Mouse (Mus musculus) testis, adult 2 months (tissue): ENCODE measurements at regions not wholly inside any gene's neighbourhood (a gene's known extent, or its start where the extent isn't known, plus 50 kb on each side); places are given as distances from the start of the nearest gene placed in this dataset.
"Not testable (repeated sequence)": the region's sequence is repeated elsewhere in the genome, so short reads cannot be mapped to it uniquely, and the experiment has no call there.

Experiments
- CTCF ChIP-seq: fragments of 200-500 bp; IDR thresholded peaks from 2 replicates; pipeline ENCODE4 v1.5.1; 2012; ENCODE audit warnings: low read depth, mild to moderate bottlenecking, inconsistent platforms, low read length, moderate library complexity; ENCODE audit not compliant: control insufficient read depth, insufficient read depth, insufficient replicate concordance
- POLR2A ChIP-seq: fragments of 200-500 bp; IDR thresholded peaks from 2 replicates; pipeline ENCODE4 v1.6.1; 2012; ENCODE audit warnings: low read depth, mild to moderate bottlenecking, inconsistent platforms, low read length, moderate library complexity; ENCODE audit not compliant: control insufficient read depth

DNA sequence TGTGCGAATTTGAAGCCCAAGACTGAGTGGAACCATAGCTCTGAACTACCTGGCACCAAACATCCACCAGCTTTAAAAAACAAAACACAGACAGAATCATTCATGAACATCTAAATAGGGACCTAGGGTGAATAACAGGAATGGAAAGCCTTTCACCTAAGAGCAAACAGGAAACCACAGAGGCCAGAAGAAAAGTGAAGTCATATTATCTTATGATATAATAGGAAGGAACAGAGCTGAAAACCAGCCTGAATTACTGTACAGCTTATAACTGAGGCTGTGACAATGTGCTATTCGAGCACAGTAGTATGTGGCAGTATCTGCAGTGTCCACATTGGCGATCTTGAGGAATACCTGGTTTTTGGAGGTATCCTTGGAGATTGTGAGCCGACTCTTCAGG lies 753.8 kb upstream of the Zfp386 start:
- TF ChIP-seq CTCF, POLR2A: not testable (repeated sequence)
